Mouse (Mus musculus): ENCODE data around the gene Ciao1. TPM values are rescaled to one million over a fixed set of nuclear protein-coding genes. Genes with fewer than 3 reads are reported as not detected.
A peak's percentile ranks its signal among the peaks of the same experiment; 100 is the strongest.

The Ciao1 gene
- polyA plus RNA-seq, 1 experiment from 2014 or later: 72.2 TPM

DNA sequence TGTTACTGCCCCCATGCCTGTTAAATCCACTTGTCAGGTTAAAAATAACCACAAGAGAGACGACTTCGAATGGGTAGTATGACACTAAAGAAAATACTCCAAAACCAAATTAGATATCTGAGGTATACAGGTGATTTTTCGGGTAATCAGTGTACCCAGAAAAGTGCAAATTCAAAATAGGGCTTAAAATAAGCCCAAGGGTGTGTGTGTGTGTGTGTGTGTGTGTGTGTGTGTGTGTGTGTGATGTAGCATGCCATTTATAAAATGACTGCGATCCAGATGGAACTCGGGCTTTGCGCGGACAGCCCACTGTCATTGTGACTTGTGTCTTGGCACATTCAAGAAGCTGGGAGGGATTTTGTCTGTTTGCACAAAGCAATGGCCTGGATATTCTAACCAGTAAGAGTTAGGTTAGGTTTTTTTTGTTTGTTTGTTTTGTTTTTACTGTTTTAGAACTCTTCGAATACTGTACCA, 23.5 kb upstream of the Ciao1 start:
- no peak for DNase-seq (ENCODE audit: low spot score)
- ATAC-seq (ENCODE audit: insufficient read depth, low FRiP score, low TSS enrichment): no peak
- Histone ChIP-seq H3K4me2 (ENCODE audit: low read depth) (peak overlapping the region; percentile 76), H3K4me1 (ENCODE audit: control insufficient read depth, insufficient read depth, low read length) (no peaks in the 10 kb centered on the region), H3K9me3 (ENCODE audit: control insufficient read depth, low read length) (no peaks in the 10 kb centered on the region), H3K36me3 (ENCODE audit: control insufficient read depth, insufficient read depth, low read length) (no peaks in the 10 kb centered on the region), H3K27ac (ENCODE audit: low read depth, low read length) (peak overlapping the region; percentile 87), H3K27me3 (ENCODE audit: control insufficient read depth, insufficient read depth, low read length) (no peaks in the 10 kb centered on the region), H3K4me3 (ENCODE audit: low read depth, low read length) (peak overlapping the region; percentile 82), H3K9ac (ENCODE audit: low read length) (peak overlapping the region; percentile 78)
- WGBS: 11% methylated on average over 8 of the region's 8 CpGs

DNA sequence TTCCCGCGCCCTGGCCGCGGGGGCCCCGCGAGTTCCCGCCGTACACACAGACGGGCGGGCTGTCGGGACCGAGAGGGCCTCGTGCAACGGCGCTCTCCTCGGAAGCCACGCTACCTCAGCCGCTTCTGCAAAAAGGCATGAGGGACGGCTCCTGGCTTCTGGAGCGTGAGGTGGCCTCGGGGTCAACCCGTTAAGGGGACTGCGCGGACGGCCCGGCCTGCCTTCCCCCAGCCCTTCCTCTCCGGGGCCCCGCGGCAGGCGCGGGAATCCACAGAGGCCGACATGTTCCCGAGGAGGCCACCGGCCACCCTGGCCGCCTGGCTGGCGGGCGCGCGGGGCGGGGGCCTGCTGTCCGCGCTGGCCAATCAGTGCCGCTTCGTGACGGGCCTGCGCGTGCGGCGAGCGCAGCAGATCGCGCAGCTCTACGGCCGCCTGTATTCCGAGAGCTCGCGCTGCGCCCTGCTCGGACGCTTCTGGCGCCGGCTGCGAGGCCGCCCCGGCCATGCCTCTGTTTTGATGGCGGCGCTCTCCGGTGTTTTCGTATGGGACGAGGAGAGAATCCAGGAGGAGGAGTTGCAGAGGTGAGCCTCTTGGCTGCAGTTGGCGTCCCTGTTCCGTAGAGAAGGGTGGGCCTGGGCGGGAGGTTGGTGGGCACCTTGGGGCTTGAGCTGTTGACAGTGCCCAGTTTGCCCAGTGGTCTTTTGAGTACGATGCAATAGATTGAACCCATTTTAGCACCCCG, 22.9 kb upstream of the Ciao1 start:
- Histone ChIP-seq H3K4me2 (ENCODE audit: low read depth) (peak overlapping the region; percentile 76), H3K36me3 (ENCODE audit: control insufficient read depth, insufficient read depth, low read length) (no peaks in the 10 kb centered on the region), H3K4me1 (ENCODE audit: control insufficient read depth, insufficient read depth, low read length) (no peaks in the 10 kb centered on the region), H3K9ac (ENCODE audit: low read length) (peak overlapping the region; percentile 78), H3K9me3 (ENCODE audit: control insufficient read depth, low read length) (no peaks in the 10 kb centered on the region), H3K4me3 (ENCODE audit: low read depth, low read length) (peak overlapping the region; percentile 82), H3K27ac (ENCODE audit: low read depth, low read length) (peak overlapping the region; percentile 87), H3K27me3 (ENCODE audit: control insufficient read depth, insufficient read depth, low read length) (no peaks in the 10 kb centered on the region)
- whole genome bisulfite sequencing: under 1% methylated on average over 68 of the region's 75 CpGs
- ATAC-seq (ENCODE audit: insufficient read depth, low FRiP score, low TSS enrichment): peak; percentile 94
- peak; percentile 92 for DNase-seq (ENCODE audit: low spot score)

DNA sequence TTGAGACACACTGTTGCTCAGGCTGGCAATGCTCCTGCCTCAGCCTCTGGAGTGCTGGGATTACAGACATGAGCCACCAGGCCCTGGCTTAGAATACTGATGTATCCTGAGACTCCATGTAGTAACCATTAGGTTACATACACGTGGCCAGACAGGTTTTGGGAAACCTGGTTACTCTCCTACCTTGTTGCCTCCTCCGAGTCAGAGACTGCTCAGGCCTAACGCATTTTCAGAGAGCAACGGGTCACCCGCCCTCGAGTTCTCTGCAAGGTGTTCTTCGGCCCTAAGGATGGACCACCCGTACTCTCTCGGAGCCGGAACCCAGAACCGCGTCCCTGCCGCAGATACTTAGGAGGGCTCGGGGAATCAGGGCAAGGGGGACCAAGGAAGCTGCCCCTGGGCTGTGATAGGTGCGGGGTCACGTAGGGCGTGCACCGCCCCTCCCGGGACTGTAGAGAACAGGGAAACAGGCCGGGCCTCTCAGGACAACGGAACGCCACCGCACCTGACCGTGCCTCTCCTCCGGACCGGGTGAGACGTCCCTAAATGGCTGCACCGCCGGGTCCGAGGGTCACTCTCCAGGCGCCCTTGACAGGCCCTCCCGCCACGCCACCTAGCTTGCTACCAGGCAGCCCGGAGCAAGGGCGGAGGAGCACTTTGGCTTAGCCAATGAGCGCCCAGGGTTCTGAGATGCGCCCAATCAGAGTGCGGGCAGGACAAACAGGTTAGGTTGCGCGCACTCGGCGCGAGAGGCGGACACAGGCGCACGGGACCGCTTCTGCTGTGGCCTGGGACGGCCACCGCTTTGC, 22.1 kb upstream of the Ciao1 start, which contains the start of gene Stard7:
Gene Stard7 (plus strand): TSS at position 728 of the 809 bp plus-strand sequence.
- H3K9ac ChIP-seq (ENCODE audit: low read length): peak within 1 kb of the TSS; percentile 78
- peak within 1 kb of the TSS; percentile 87 for H3K27ac ChIP-seq (ENCODE audit: low read depth, low read length)
- H3K9me3 ChIP-seq (ENCODE audit: control insufficient read depth, low read length): no peaks in the 10 kb centered on the region
- H3K36me3 ChIP-seq (ENCODE audit: control insufficient read depth, insufficient read depth, low read length): no peaks in the 10 kb centered on the region
- H3K4me1 ChIP-seq (ENCODE audit: control insufficient read depth, insufficient read depth, low read length): no peaks in the 10 kb centered on the region
- under 1% methylated on average over 47 of the region's 49 CpGs for WGBS
- DNase-seq (ENCODE audit: low spot score) (peak; percentile 94), ATAC-seq (ENCODE audit: insufficient read depth, low FRiP score, low TSS enrichment) (peak; percentile 99)
- H3K4me2 ChIP-seq (ENCODE audit: low read depth): peak within 1 kb of the TSS; percentile 76
- no peaks in the 10 kb centered on the region for H3K27me3 ChIP-seq (ENCODE audit: control insufficient read depth, insufficient read depth, low read length)
- peak within 1 kb of the TSS; percentile 82 for H3K4me3 ChIP-seq (ENCODE audit: low read depth, low read length)

DNA sequence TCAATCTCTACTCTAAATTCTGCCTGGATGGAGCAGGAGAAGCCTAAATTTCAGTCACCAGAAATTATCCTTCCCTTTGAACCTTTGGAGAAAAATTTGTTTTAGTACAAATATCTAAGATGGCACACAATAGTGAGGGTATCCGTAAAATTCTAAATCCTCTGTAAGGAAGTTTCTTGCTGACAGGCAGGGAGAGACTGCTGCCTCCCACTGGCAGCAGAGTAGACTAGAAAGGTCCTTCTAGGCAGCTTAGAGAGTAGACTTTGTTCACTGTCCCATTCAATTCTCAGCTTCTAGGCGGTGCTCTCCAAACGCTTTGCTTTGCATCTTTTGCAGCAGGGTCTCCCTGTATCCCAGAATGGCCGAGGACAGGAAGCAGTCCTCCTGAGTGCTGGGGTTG, 20.2 kb upstream of the Ciao1 start:
- Histone ChIP-seq H3K27ac (ENCODE audit: low read depth, low read length) (no peak overlapping the region), H3K4me2 (ENCODE audit: low read depth) (no peak overlapping the region), H3K9ac (ENCODE audit: low read length) (no peak overlapping the region), H3K4me3 (ENCODE audit: low read depth, low read length) (no peak overlapping the region), H3K27me3 (ENCODE audit: control insufficient read depth, insufficient read depth, low read length) (no peaks in the 10 kb centered on the region), H3K9me3 (ENCODE audit: control insufficient read depth, low read length) (no peaks in the 10 kb centered on the region), H3K36me3 (ENCODE audit: control insufficient read depth, insufficient read depth, low read length) (no peaks in the 10 kb centered on the region), H3K4me1 (ENCODE audit: control insufficient read depth, insufficient read depth, low read length) (no peaks in the 10 kb centered on the region)
- WGBS: 55% methylated on average over 4 of the region's 4 CpGs
- DNase-seq (ENCODE audit: low spot score): no peak
- ATAC-seq (ENCODE audit: insufficient read depth, low FRiP score, low TSS enrichment): no peak

DNA sequence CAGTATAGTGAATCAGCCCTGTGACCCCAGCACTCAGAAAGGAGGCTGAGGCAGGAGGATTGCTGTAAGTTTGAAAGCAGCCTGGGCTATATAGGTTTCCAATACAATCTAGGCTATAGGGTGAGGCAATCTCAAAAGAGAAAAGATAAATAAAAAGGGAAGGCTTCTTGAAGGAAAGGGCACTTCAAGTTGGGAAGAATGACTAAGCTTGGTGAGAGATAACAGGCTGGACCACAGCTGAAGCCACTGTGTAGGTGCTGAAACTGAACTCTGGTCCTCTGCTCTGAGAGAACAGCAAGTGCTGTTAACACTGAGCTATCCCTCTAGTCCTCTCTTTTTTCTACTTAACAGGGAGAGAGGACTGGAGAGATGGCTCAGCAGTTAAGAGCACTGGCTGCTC, 14.9 kb upstream of the Ciao1 start:
- no peak overlapping the region for H3K4me3 ChIP-seq (ENCODE audit: low read depth, low read length)
- H3K27ac ChIP-seq (ENCODE audit: low read depth, low read length): no peak overlapping the region
- DNase-seq (ENCODE audit: low spot score) (no peak), ATAC-seq (ENCODE audit: insufficient read depth, low FRiP score, low TSS enrichment) (no peak)
- H3K27me3 ChIP-seq (ENCODE audit: control insufficient read depth, insufficient read depth, low read length): no peaks in the 10 kb centered on the region
- H3K4me1 ChIP-seq (ENCODE audit: control insufficient read depth, insufficient read depth, low read length): no peaks in the 10 kb centered on the region
- H3K4me2 ChIP-seq (ENCODE audit: low read depth): no peak overlapping the region
- H3K9me3 ChIP-seq (ENCODE audit: control insufficient read depth, low read length): no peaks in the 10 kb centered on the region
- no peak overlapping the region for H3K9ac ChIP-seq (ENCODE audit: low read length)
- peaks cover 5% of the 10 kb centered on the region; the same call in 1 of the 2 replicates for H3K36me3 ChIP-seq (ENCODE audit: control insufficient read depth, insufficient read depth, low read length)

DNA sequence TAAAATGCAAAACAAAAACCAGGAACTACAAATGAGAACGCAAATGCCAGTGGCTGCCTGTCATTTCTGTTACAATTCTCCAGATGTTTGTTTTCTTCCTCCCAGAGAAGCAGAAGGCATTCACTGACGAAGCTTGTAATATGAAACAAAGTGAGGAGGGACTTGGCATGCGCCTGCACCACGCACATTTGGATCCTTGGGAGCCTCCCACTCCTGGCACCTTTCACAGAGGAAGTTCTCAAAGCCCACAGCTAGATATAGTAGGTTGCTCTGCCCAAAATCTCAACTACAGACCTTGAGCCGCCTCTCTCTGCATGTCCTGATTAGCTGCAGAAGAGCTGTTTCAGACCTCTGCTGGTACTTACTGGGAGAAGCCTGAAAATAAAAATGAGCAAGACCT, 11.7 kb upstream of the Ciao1 start:
- Histone ChIP-seq H3K9me3 (ENCODE audit: control insufficient read depth, low read length) (no peaks in the 10 kb centered on the region), H3K4me3 (ENCODE audit: low read depth, low read length) (no peak overlapping the region), H3K36me3 (ENCODE audit: control insufficient read depth, insufficient read depth, low read length) (peaks cover 8% of the 10 kb centered on the region), H3K4me2 (ENCODE audit: low read depth) (no peak overlapping the region), H3K4me1 (ENCODE audit: control insufficient read depth, insufficient read depth, low read length) (no peaks in the 10 kb centered on the region), H3K27me3 (ENCODE audit: control insufficient read depth, insufficient read depth, low read length) (no peaks in the 10 kb centered on the region), H3K27ac (ENCODE audit: low read depth, low read length) (no peak overlapping the region), H3K9ac (ENCODE audit: low read length) (no peak overlapping the region)
- WGBS: 89% methylated on average over 5 of the region's 5 CpGs
- no peak for ATAC-seq (ENCODE audit: insufficient read depth, low FRiP score, low TSS enrichment)
- no peak for DNase-seq (ENCODE audit: low spot score)

DNA sequence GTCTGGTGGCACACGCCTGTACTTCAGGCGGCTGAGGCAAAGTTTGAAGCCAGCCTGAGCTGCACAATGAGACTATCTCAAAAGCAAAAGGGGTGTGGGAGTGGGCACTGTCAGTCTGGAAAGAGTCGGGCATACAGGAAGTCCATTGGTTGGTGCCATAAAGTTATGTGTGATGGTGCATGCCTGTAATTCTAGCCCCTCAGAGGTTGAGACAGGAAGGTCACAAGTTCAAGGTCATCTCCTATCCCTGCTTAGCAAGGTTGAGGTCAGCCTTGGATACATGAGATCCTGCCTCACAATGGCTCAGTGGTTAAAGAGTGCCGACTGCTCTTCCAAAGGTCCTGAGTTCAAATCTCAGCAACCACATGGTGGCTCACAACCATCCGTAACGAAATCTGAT, 7.7 kb upstream of the Ciao1 start:
- H3K9me3 ChIP-seq (ENCODE audit: control insufficient read depth, low read length): no peaks in the 10 kb centered on the region
- H3K4me1 ChIP-seq (ENCODE audit: control insufficient read depth, insufficient read depth, low read length): no peaks in the 10 kb centered on the region
- no peaks in the 10 kb centered on the region for H3K27me3 ChIP-seq (ENCODE audit: control insufficient read depth, insufficient read depth, low read length)
- WGBS: 86% methylated on average over 6 of the region's 6 CpGs
- no peak overlapping the region for H3K4me3 ChIP-seq (ENCODE audit: low read depth, low read length)
- H3K36me3 ChIP-seq (ENCODE audit: control insufficient read depth, insufficient read depth, low read length): peaks cover 11% of the 10 kb centered on the region
- ATAC-seq (ENCODE audit: insufficient read depth, low FRiP score, low TSS enrichment): no peak
- no peak for DNase-seq (ENCODE audit: low spot score)
- no peak overlapping the region for H3K27ac ChIP-seq (ENCODE audit: low read depth, low read length)
- H3K4me2 ChIP-seq (ENCODE audit: low read depth): no peak overlapping the region
- H3K9ac ChIP-seq (ENCODE audit: low read length): no peak overlapping the region

DNA sequence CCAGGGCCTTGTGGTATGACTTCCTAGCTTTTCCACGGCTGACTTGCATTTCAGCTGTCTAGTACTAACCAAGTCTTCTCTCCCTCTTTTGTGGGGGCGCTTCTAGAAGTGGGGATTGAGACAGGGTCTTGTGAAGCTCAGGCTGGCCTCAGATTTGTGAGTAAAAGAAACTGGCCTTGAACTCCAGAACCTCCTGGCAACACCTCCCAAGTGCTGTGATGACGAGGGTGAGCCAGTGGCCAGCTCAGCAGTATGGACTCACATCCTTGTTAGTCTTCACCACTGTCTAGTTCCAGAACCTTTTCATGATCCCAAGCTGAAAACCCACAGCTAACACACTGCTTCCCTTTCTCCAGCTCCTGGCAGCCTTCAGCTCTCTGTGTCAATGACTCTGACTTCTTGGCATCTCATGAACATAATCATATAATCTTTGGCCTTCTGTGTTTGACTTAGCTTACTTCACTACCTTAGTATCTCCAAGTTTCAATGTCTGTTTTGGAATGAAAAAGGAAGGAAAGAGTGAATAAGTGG, 7.1 kb upstream of the Ciao1 start:
- WGBS: 83% methylated on average over 3 of the region's 3 CpGs
- Histone ChIP-seq H3K4me3 (ENCODE audit: low read depth, low read length) (no peak overlapping the region), H3K27me3 (ENCODE audit: control insufficient read depth, insufficient read depth, low read length) (no peaks in the 10 kb centered on the region), H3K4me1 (ENCODE audit: control insufficient read depth, insufficient read depth, low read length) (no peaks in the 10 kb centered on the region), H3K9ac (ENCODE audit: low read length) (no peak overlapping the region), H3K36me3 (ENCODE audit: control insufficient read depth, insufficient read depth, low read length) (peaks cover 11% of the 10 kb centered on the region), H3K27ac (ENCODE audit: low read depth, low read length) (no peak overlapping the region), H3K9me3 (ENCODE audit: control insufficient read depth, low read length) (no peaks in the 10 kb centered on the region), H3K4me2 (ENCODE audit: low read depth) (no peak overlapping the region)
- DNase-seq (ENCODE audit: low spot score) (no peak), ATAC-seq (ENCODE audit: insufficient read depth, low FRiP score, low TSS enrichment) (no peak)
